Mouse (Mus musculus): ENCODE measurements around the gene Nol4l. TPM values are rescaled to one million over a fixed set of nuclear protein-coding genes. Genes with fewer than 3 reads are reported as not detected.

The Nol4l gene
- total and polyA plus RNA-seq, 3 experiments, result 4.4 to 7.1 TPM; not detected in 1

DNA sequence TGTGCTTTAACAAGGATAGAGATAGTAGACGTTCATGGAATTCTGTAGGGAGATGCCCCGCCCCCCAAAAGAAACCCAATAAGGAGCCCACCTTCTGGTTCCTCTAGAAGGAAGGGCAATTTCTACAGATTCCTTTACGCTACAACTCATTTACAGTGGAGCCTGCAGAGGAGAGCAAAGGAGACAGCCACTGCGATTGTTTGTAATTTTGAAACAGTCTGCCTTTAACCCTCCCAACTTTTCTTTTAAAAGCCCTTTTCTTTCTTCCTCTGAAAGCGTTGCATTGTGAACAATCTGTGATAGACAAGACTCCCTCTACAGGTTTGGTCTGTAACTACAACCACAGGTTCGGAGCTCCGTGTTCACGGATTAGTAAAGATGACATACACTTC, 83.8 kb downstream of the Nol4l start (continued):
- TF ChIP-seq NRF1 (IDR thresholded peaks at IDR 0.05; ENCODE audit: insufficient read depth, low read depth, low read length, poor library complexity, severe bottlenecking) (no peak), GABPA (IDR thresholded peaks at IDR 0.05; ENCODE audit: low read depth, low read length) (no peak), SIN3A (IDR thresholded peaks at IDR 0.05; ENCODE audit: low read length) (peak; percentile 46; the same call in 1 of the 2 replicates), BHLHE40 (IDR thresholded peaks at IDR 0.05; ENCODE audit: borderline replicate concordance, low read depth, low read length) (no peak), USF1 (IDR thresholded peaks at IDR 0.05; ENCODE audit: low read depth, low read length) (no peak), ZMIZ1 (IDR thresholded peaks at IDR 0.05; ENCODE audit: low read depth, low read length) (no peak), MAX (IDR thresholded peaks at IDR 0.05; ENCODE audit: low read length) (no peak), TBP (IDR thresholded peaks at IDR 0.05; ENCODE audit: low read depth, low read length) (no peak), ZC3H11A (IDR thresholded peaks at IDR 0.05; ENCODE audit: low read depth, low read length) (peak; percentile 46), GATA1 (IDR thresholded peaks at IDR 0.05; ENCODE audit: low read depth, low read length) (no peak), MAZ (IDR thresholded peaks at IDR 0.05; ENCODE audit: low read depth, low read length) (no peak), E2F4 (IDR thresholded peaks at IDR 0.05; ENCODE audit: borderline replicate concordance, low read depth, low read length) (no peak), POLR2A (IDR thresholded peaks at IDR 0.05; ENCODE audit: control insufficient read depth in 1 of 2, insufficient read depth in 1 of 2, low read depth in 1 of 2, low read length in 2 of 2, poor library complexity in 1 of 2) (no peak), POLR2AphosphoS2 (IDR thresholded peaks at IDR 0.05; ENCODE audit: low read length) (no peak), CHD1 (IDR thresholded peaks at IDR 0.05; ENCODE audit: low read depth, low read length) (0 out of 2 replicates have a peak, but pooled peaks have one; percentile 55), POLR2AphosphoS5 (IDR thresholded peaks at IDR 0.05; ENCODE audit: borderline replicate concordance, low read depth, low read length) (no peak), USF2 (IDR thresholded peaks at IDR 0.05; ENCODE audit: borderline replicate concordance in 1 of 2, insufficient read depth in 1 of 2, low read depth in 1 of 2, low read length in 2 of 2) (no peak)

DNA sequence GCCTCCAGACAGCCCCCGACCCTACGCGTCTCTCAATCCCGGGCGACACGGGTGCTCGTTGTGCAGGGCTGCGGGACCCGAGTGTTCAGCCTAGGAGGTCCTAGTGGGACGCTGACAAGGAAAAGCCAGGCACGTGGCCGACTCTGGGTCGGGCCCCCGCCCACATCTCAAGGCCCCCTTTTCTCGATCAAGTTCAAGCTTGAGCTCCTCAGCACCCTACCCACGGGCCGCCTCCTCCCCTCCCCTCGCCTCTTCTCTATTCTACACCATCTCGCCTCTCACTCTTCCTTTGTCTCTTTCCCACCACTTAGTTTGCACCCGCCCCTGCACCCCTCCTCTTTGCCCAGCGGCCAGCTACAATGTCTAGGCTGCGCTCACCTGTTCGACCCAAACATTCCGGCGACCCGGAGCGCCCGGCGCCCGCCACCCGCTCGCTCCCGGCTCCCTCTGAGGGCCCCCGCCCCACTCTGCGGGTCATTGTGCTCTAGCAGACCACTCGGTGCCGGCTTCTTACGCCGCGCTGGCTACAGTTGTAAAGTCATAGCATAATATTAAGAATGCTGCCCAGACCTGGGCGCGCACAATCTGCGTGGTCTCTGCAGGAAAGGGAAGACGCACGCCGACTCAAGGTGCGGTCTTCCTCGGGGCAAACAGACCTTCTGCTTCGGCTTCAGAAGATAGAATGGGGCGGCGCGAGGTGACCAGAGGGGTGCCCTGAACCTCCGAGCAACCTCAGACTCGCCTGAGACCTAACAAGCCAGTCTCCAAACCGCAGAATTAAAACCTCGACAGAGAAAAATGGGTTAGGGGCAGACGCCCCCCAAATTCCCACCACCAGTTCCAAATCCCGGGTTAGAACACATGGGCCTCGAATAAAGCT, 84.4 kb downstream of the Nol4l start:
- no peaks in the 10 kb centered on the region for H3K36me3 ChIP-seq (ENCODE audit: control insufficient read depth in 1 of 2, insufficient read depth in 2 of 2, low read length in 2 of 2)
- TF ChIP-seq ETS1 (IDR thresholded peaks at IDR 0.05; ENCODE audit: low read depth, low read length) (no peak), ZC3H11A (IDR thresholded peaks at IDR 0.05; ENCODE audit: low read depth, low read length) (no peak), ZNF384 (IDR thresholded peaks at IDR 0.05; ENCODE audit: low read depth, low read length) (no peak), NRF1 (IDR thresholded peaks at IDR 0.05; ENCODE audit: insufficient read depth, low read depth, low read length, poor library complexity, severe bottlenecking) (no peak), NELFE (IDR thresholded peaks at IDR 0.05; ENCODE audit: low read depth, low read length) (no peak), HCFC1 (IDR thresholded peaks at IDR 0.05; ENCODE audit: low read depth, low read length) (no peak), KAT2A (conservative IDR thresholded peaks at IDR 0.05; ENCODE audit: low read depth, low read length) (no peak), USF1 (IDR thresholded peaks at IDR 0.05; ENCODE audit: low read depth, low read length) (no peak), CHD2 (IDR thresholded peaks at IDR 0.05; ENCODE audit: low read length) (no peak), POLR2A (IDR thresholded peaks at IDR 0.05; ENCODE audit: control insufficient read depth in 1 of 2, insufficient read depth in 1 of 2, low read depth in 1 of 2, low read length in 2 of 2, poor library complexity in 1 of 2) (no peak), TCF12 (IDR thresholded peaks at IDR 0.05; ENCODE audit: low read depth, low read length) (no peak), JUND (IDR thresholded peaks at IDR 0.05; ENCODE audit: low read depth, low read length) (no peak), MAZ (IDR thresholded peaks at IDR 0.05; ENCODE audit: low read depth, low read length) (no peak), MAX (IDR thresholded peaks at IDR 0.05; ENCODE audit: low read length) (no peak)

More for the DNA sequence above, 84.4 kb downstream of the Nol4l start:
- H3K9me3 ChIP-seq (replicated peaks; ENCODE audit: insufficient read depth, low read length), result no peaks in the 10 kb centered on the region
- no peak overlapping the region for H3K27ac ChIP-seq (ENCODE audit: control insufficient read depth, low read depth, low read length)
- no peaks in the 10 kb centered on the region for H3K79me2 ChIP-seq (ENCODE audit: control insufficient read depth, insufficient read depth, low read length, poor library complexity)
- H3K9ac ChIP-seq (ENCODE audit: control insufficient read depth, low read depth, low read length, poor library complexity, severe bottlenecking), result peak overlapping the region; percentile 54
- H3K4me3 ChIP-seq (ENCODE audit: control insufficient read depth in 1 of 2, insufficient read depth in 1 of 2, low read depth in 2 of 2, low read length in 2 of 2), result peak overlapping the region; percentile 32 to 58
- no peaks in the 10 kb centered on the region for H3K27me3 ChIP-seq (ENCODE audit: control insufficient read depth in 1 of 2, insufficient read depth in 2 of 2, low read length in 2 of 2)
- no peaks in the 10 kb centered on the region; a peak in 1 of 4 replicates for H3K4me1 ChIP-seq (ENCODE audit: control insufficient read depth in 1 of 2, insufficient read depth in 2 of 2, low read length in 2 of 2)
- peak; percentile 45 for DNase-seq (ENCODE audit: low read depth, low spot score)

Measured in MEL (cell line).